Mouse (Mus musculus): ENCODE results near the gene Telo2. TPM values are rescaled to one million over a fixed set of nuclear protein-coding genes. Genes with fewer than 3 reads are reported as not detected.

Telo2 gene
- total and polyA plus RNA-seq, 3 experiments: 25.5 to 34.9 (median 28.4) TPM

- no peaks in the 10 kb centered on the region for H3K27me3 ChIP-seq (replicated peaks)
- H3K4me1 ChIP-seq (ENCODE audit: control insufficient read depth in 1 of 2, insufficient read depth in 2 of 2): peaks cover 7 to 19% of the 10 kb centered on the region in 2 experiments
- in situ Hi-C loops (cut with MboI; ENCODE audit: low pct_ligation_motif_present, low pct_unique_long_range_greater_than_20kb, low sequenced_read_pairs) (no loop called here), dilution Hi-C loops (cut with MboI; ENCODE audit: extremely low pct_ligation_motif_present, extremely low pct_unique_long_range_greater_than_20kb, low sequenced_read_pairs) (no loop called here)
- no peaks in the 10 kb centered on the region for H3K79me2 ChIP-seq (replicated peaks; ENCODE audit: control insufficient read depth, extremely low read depth, insufficient read depth, poor library complexity, severe bottlenecking)
- H3K27ac ChIP-seq (ENCODE audit: insufficient read depth, low read depth): no peak overlapping the region
- no peak overlapping the region for H3K4me2 ChIP-seq (ENCODE audit: insufficient read depth, low read depth, poor library complexity, severe bottlenecking)
- H3K4me3 ChIP-seq (replicated peaks in 1 of 3; ENCODE audit: low read depth in 2 of 3, low read length in 2 of 3, poor library complexity in 1 of 3): no peak overlapping the region
- no peak for TF ChIP-seq CHD1 (IDR thresholded peaks at IDR 0.05; ENCODE audit: low read depth, low read length)
- no peak for TF ChIP-seq RCOR1 (conservative IDR thresholded peaks at IDR 0.05; ENCODE audit: low read depth, low read length)
- TF ChIP-seq SMC3 (IDR thresholded peaks at IDR 0.05; ENCODE audit: low read depth, low read length): peak; percentile 39
- TF ChIP-seq RAD21 (IDR thresholded peaks at IDR 0.05; ENCODE audit: low read depth, low read length): peak; percentile 5
- TF ChIP-seq ZC3H11A (IDR thresholded peaks at IDR 0.05; ENCODE audit: low read depth, low read length): no peak
- peak in 1 of 2 experiments; percentile 35; a peak in 2 of 4 replicates for TF ChIP-seq CTCF (conservative IDR thresholded peaks at IDR 0.05 in 1 of 2, IDR thresholded peaks at IDR 0.05 in 1 of 2; ENCODE audit: low read depth in 2 of 2, low read length in 2 of 2)
- TF ChIP-seq NRF1 (IDR thresholded peaks at IDR 0.05; ENCODE audit: low read depth, low read length): no peak
- TF ChIP-seq ZKSCAN1 (IDR thresholded peaks at IDR 0.05; ENCODE audit: borderline replicate concordance, low read depth, low read length): no peak
- no peak overlapping the region for H3K9ac ChIP-seq (ENCODE audit: insufficient read depth, low read depth)
- DNase-seq (ENCODE audit: extremely low read depth): no peak
- H3K9me3 ChIP-seq (replicated peaks; ENCODE audit: low read length): no peaks in the 10 kb centered on the region
- peaks cover 38 to 96% of the 10 kb centered on the region in 2 experiments for H3K36me3 ChIP-seq (replicated peaks in 1 of 2; ENCODE audit: control insufficient read depth in 1 of 2, insufficient read depth in 1 of 2, low read length in 1 of 2)
Observed at GRCm38 (mm10) chr17:25057041-25057440, 58.7 kb downstream of the Telo2 start.

GRCm38 (mm10) chr17:25053274-25053673 lies 62.5 kb downstream of the Telo2 start:
- TF ChIP-seq KAT2A (IDR thresholded peaks at IDR 0.05; ENCODE audit: insufficient replicate concordance, low read length) (no peak), JUN (IDR thresholded peaks at IDR 0.05; ENCODE audit: insufficient read depth, low read depth, low read length) (no peak), NELFE (IDR thresholded peaks at IDR 0.05; ENCODE audit: low read depth, low read length) (no peak), ETS1 (conservative IDR thresholded peaks at IDR 0.05; ENCODE audit: low read depth, low read length) (no peak), MAZ (IDR thresholded peaks at IDR 0.05; ENCODE audit: low read depth, low read length) (no peak), IRF4 (IDR thresholded peaks at IDR 0.05; ENCODE audit: low read depth, low read length) (no peak), ZMIZ1 (IDR thresholded peaks at IDR 0.05; ENCODE audit: low read depth, low read length) (no peak), MEF2A (IDR thresholded peaks at IDR 0.05; ENCODE audit: borderline replicate concordance, low read depth, low read length) (no peak), POLR2A (IDR thresholded peaks at IDR 0.05; ENCODE audit: low read depth, low read length) (no peak), MYC (IDR thresholded peaks at IDR 0.05; ENCODE audit: low read depth, low read length) (no peak), CHD1 (IDR thresholded peaks at IDR 0.05; ENCODE audit: low read depth, low read length) (no peak), UBTF (IDR thresholded peaks at IDR 0.05; ENCODE audit: low read depth, low read length) (no peak), ZC3H11A (IDR thresholded peaks at IDR 0.05; ENCODE audit: low read depth, low read length) (no peak), ZKSCAN1 (IDR thresholded peaks at IDR 0.05; ENCODE audit: borderline replicate concordance, low read depth, low read length) (no peak)
- no peak overlapping the region for H3K9ac ChIP-seq (ENCODE audit: insufficient read depth, low read depth)
- DNase-seq (ENCODE audit: extremely low read depth): no peak

More at GRCm38 (mm10) chr17:25053274-25053673, 62.5 kb downstream of the Telo2 start:
- Histone ChIP-seq H3K4me2 (ENCODE audit: insufficient read depth, low read depth, poor library complexity, severe bottlenecking) (no peak overlapping the region), H3K4me1 (ENCODE audit: control insufficient read depth in 1 of 2, insufficient read depth in 2 of 2) (peaks cover 0 to 20% of the 10 kb centered on the region in 2 experiments; a peak in 2 of 4 replicates), H3K27me3 (replicated peaks) (no peaks in the 10 kb centered on the region), H3K9me3 (replicated peaks; ENCODE audit: low read length) (no peaks in the 10 kb centered on the region), H3K27ac (ENCODE audit: insufficient read depth, low read depth) (no peak overlapping the region), H3K4me3 (replicated peaks in 1 of 3; ENCODE audit: low read depth in 2 of 3, low read length in 2 of 3, poor library complexity in 1 of 3) (no peak overlapping the region), H3K79me2 (replicated peaks; ENCODE audit: control insufficient read depth, extremely low read depth, insufficient read depth, poor library complexity, severe bottlenecking) (no peaks in the 10 kb centered on the region), H3K36me3 (replicated peaks in 1 of 2; ENCODE audit: control insufficient read depth in 1 of 2, insufficient read depth in 1 of 2, low read length in 1 of 2) (peaks cover 48 to 96% of the 10 kb centered on the region in 2 experiments)
- in situ Hi-C loops (cut with MboI; ENCODE audit: low pct_ligation_motif_present, low pct_unique_long_range_greater_than_20kb, low sequenced_read_pairs) (no loop called here), dilution Hi-C loops (cut with MboI; ENCODE audit: extremely low pct_ligation_motif_present, extremely low pct_unique_long_range_greater_than_20kb, low sequenced_read_pairs) (no loop called here)

Other genes with a start within 250 kb of the Telo2 start
Only the 20 nearest of the 25 such genes appear.
- 57.2 and 61.7 TPM in 2 replicates for gene Mrps34, start 220.9 kb downstream of the Telo2 start, total RNA-seq (2012; rRNA removed)
- 50.9 and 56.5 TPM in 2 replicates for gene Mrps34, start 220.9 kb downstream of the Telo2 start, total RNA-seq (2014; rRNA removed)
- 73.5 and 80.5 TPM in 2 replicates for gene Mrps34, start 220.9 kb downstream of the Telo2 start, polyA plus RNA-seq (2012; ENCODE audit: insufficient read length, low read depth)
- gene Nme3, start 219.5 kb downstream of the Telo2 start, total RNA-seq (2012; rRNA removed): 16.7 and 22.0 TPM in 2 replicates
- 11.4 and 11.9 TPM in 2 replicates for gene Nme3, start 219.5 kb downstream of the Telo2 start, total RNA-seq (2014; rRNA removed)
- 13.8 and 14.4 TPM in 2 replicates for gene Nme3, start 219.5 kb downstream of the Telo2 start, polyA plus RNA-seq (2012; ENCODE audit: insufficient read length, low read depth)
- gene Mapk8ip3, start 179.0 kb downstream of the Telo2 start, total RNA-seq (2012; rRNA removed): 34.1 and 34.2 TPM in 2 replicates
- gene Mapk8ip3, start 179.0 kb downstream of the Telo2 start, total RNA-seq (2014; rRNA removed): 14.5 and 15.8 TPM in 2 replicates
- gene Mapk8ip3, start 179.0 kb downstream of the Telo2 start, polyA plus RNA-seq (2012; ENCODE audit: insufficient read length, low read depth): 41.4 and 44.0 TPM in 2 replicates
- 33.5 and 48.9 TPM in 2 replicates for gene Jpt2, start 155.3 kb downstream of the Telo2 start, total RNA-seq (2012; rRNA removed)
- gene Jpt2, start 155.3 kb downstream of the Telo2 start, total RNA-seq (2014; rRNA removed): 67.6 and 70.9 TPM in 2 replicates
- gene Jpt2, start 155.3 kb downstream of the Telo2 start, polyA plus RNA-seq (2012; ENCODE audit: insufficient read length, low read depth): 60.2 and 62.9 TPM in 2 replicates
- gene Cramp1l, start 100.2 kb downstream of the Telo2 start, total RNA-seq (2012; rRNA removed): 4.3 and 4.4 TPM in 2 replicates
- gene Cramp1l, start 100.2 kb downstream of the Telo2 start, total RNA-seq (2014; rRNA removed): 2.0 and 2.1 TPM in 2 replicates
- 6.8 and 6.9 TPM in 2 replicates for gene Cramp1l, start 100.2 kb downstream of the Telo2 start, polyA plus RNA-seq (2012; ENCODE audit: insufficient read length, low read depth)
- 16.6 and 24.4 TPM in 2 replicates for gene Ift140, start 99.9 kb downstream of the Telo2 start, total RNA-seq (2012; rRNA removed)
- gene Ift140, start 99.9 kb downstream of the Telo2 start, total RNA-seq (2014; rRNA removed): 26.4 and 27.0 TPM in 2 replicates
- 33.4 and 34.8 TPM in 2 replicates for gene Ift140, start 99.9 kb downstream of the Telo2 start, polyA plus RNA-seq (2012; ENCODE audit: insufficient read length, low read depth)
- 0.08 TPM in 1 of 2 replicates, not detected in the other for gene Tmem204, start 32.4 kb downstream of the Telo2 start, total RNA-seq (2012; rRNA removed)
- not detected in 2 replicates for gene Tmem204, start 32.4 kb downstream of the Telo2 start, total RNA-seq (2014; rRNA removed)
- 1.6 and 1.9 TPM in 2 replicates for gene Tmem204, start 32.4 kb downstream of the Telo2 start, polyA plus RNA-seq (2012; ENCODE audit: insufficient read length, low read depth)
- gene Ptx4, start 4.8 kb upstream of the Telo2 start, total RNA-seq (2012; rRNA removed): not detected in 2 replicates
- gene Ptx4, start 4.8 kb upstream of the Telo2 start, total RNA-seq (2014; rRNA removed): not detected in 2 replicates
- gene Ptx4, start 4.8 kb upstream of the Telo2 start, polyA plus RNA-seq (2012; ENCODE audit: insufficient read length, low read depth): not detected in 2 replicates
- gene Clcn7, start 17.4 kb upstream of the Telo2 start, total RNA-seq (2012; rRNA removed): 11.6 and 12.6 TPM in 2 replicates
- gene Clcn7, start 17.4 kb upstream of the Telo2 start, total RNA-seq (2014; rRNA removed): 8.3 and 8.6 TPM in 2 replicates
- 14.2 and 14.3 TPM in 2 replicates for gene Clcn7, start 17.4 kb upstream of the Telo2 start, polyA plus RNA-seq (2012; ENCODE audit: insufficient read length, low read depth)
- 0.04 and 0.08 TPM in 2 replicates for gene Ccdc154, start 46.5 kb upstream of the Telo2 start, total RNA-seq (2012; rRNA removed)
- gene Ccdc154, start 46.5 kb upstream of the Telo2 start, total RNA-seq (2014; rRNA removed): not detected in 2 replicates
- not detected in 2 replicates for gene Ccdc154, start 46.5 kb upstream of the Telo2 start, polyA plus RNA-seq (2012; ENCODE audit: insufficient read length, low read depth)
- not detected in 2 replicates for gene Gm38655, start 59.5 kb upstream of the Telo2 start, total RNA-seq (2012; rRNA removed)
- gene Gm38655, start 59.5 kb upstream of the Telo2 start, total RNA-seq (2014; rRNA removed): not detected in 2 replicates
- not detected in 2 replicates for gene Gm38655, start 59.5 kb upstream of the Telo2 start, polyA plus RNA-seq (2012; ENCODE audit: insufficient read length, low read depth)
- 18.7 and 22.3 TPM in 2 replicates for gene BC003965, start 68.6 kb upstream of the Telo2 start, total RNA-seq (2012; rRNA removed)
- 24.7 and 25.4 TPM in 2 replicates for gene BC003965, start 68.6 kb upstream of the Telo2 start, total RNA-seq (2014; rRNA removed)
- gene BC003965, start 68.6 kb upstream of the Telo2 start, polyA plus RNA-seq (2012; ENCODE audit: insufficient read length, low read depth): 24.9 and 25.1 TPM in 2 replicates
- gene Unkl, start 72.4 kb upstream of the Telo2 start, total RNA-seq (2012; rRNA removed): 11.4 and 12.0 TPM in 2 replicates
- gene Unkl, start 72.4 kb upstream of the Telo2 start, total RNA-seq (2014; rRNA removed): 14.3 and 14.7 TPM in 2 replicates
- 14.6 and 17.2 TPM in 2 replicates for gene Unkl, start 72.4 kb upstream of the Telo2 start, polyA plus RNA-seq (2012; ENCODE audit: insufficient read length, low read depth)
- 24.0 and 27.0 TPM in 2 replicates for gene Gnptg, start 124.2 kb upstream of the Telo2 start, total RNA-seq (2012; rRNA removed)
- gene Gnptg, start 124.2 kb upstream of the Telo2 start, total RNA-seq (2014; rRNA removed): 20.7 and 22.1 TPM in 2 replicates
- 24.5 and 28.0 TPM in 2 replicates for gene Gnptg, start 124.2 kb upstream of the Telo2 start, polyA plus RNA-seq (2012; ENCODE audit: insufficient read length, low read depth)
- gene Tsr3, start 124.2 kb upstream of the Telo2 start, total RNA-seq (2012; rRNA removed): 38.7 and 40.0 TPM in 2 replicates
- 38.3 and 40.8 TPM in 2 replicates for gene Tsr3, start 124.2 kb upstream of the Telo2 start, total RNA-seq (2014; rRNA removed)
- 42.3 and 52.8 TPM in 2 replicates for gene Tsr3, start 124.2 kb upstream of the Telo2 start, polyA plus RNA-seq (2012; ENCODE audit: insufficient read length, low read depth)
- gene Baiap3, start 140.4 kb upstream of the Telo2 start, total RNA-seq (2012; rRNA removed): 0.08 and 0.21 TPM in 2 replicates
- gene Baiap3, start 140.4 kb upstream of the Telo2 start, total RNA-seq (2014; rRNA removed): not detected in 2 replicates
- 0.19 and 0.25 TPM in 2 replicates for gene Baiap3, start 140.4 kb upstream of the Telo2 start, polyA plus RNA-seq (2012; ENCODE audit: insufficient read length, low read depth)
- gene Ube2i, start 158.7 kb upstream of the Telo2 start, total RNA-seq (2012; rRNA removed): 356 and 455 TPM in 2 replicates
- gene Ube2i, start 158.7 kb upstream of the Telo2 start, total RNA-seq (2014; rRNA removed): 731 and 764 TPM in 2 replicates
- 417 and 578 TPM in 2 replicates for gene Ube2i, start 158.7 kb upstream of the Telo2 start, polyA plus RNA-seq (2012; ENCODE audit: insufficient read length, low read depth)
- gene Prss34, start 182.4 kb upstream of the Telo2 start, total RNA-seq (2012; rRNA removed): 0.34 TPM in 1 of 2 replicates, not detected in the other
- gene Prss34, start 182.4 kb upstream of the Telo2 start, total RNA-seq (2014; rRNA removed): not detected in 2 replicates
- not detected in 2 replicates for gene Prss34, start 182.4 kb upstream of the Telo2 start, polyA plus RNA-seq (2012; ENCODE audit: insufficient read length, low read depth)
- gene Prss28, start 192.7 kb upstream of the Telo2 start, total RNA-seq (2012; rRNA removed): not detected in 2 replicates
- not detected in 2 replicates for gene Prss28, start 192.7 kb upstream of the Telo2 start, total RNA-seq (2014; rRNA removed)
- gene Prss28, start 192.7 kb upstream of the Telo2 start, polyA plus RNA-seq (2012; ENCODE audit: insufficient read length, low read depth): not detected in 2 replicates
- not detected in 2 replicates for gene Prss29, start 202.7 kb upstream of the Telo2 start, total RNA-seq (2012; rRNA removed)
- gene Prss29, start 202.7 kb upstream of the Telo2 start, total RNA-seq (2014; rRNA removed): not detected in 2 replicates
- not detected in 2 replicates for gene Prss29, start 202.7 kb upstream of the Telo2 start, polyA plus RNA-seq (2012; ENCODE audit: insufficient read length, low read depth)

All from CH12.LX (cell line).